In the genomic region with DNA sequence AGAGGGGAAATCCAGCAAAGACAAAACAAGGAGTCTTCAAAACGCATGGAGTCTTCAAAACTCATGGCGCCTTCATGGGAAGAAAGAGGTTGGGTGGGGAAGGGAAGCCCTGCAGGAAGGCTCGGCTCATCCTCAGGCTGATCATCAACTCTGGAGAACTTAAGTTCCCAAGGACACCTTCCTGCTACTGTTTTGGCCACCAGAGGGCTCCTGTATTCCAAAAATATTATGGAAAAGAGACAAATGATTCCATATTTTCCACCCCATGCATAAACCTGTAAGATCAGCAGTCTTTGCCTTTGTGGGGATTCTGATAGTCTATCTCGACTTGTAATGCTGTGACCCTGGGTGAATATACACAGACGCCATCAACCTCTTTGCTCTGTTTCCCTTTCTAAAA, we compare ENCODE assay signal across 9 mouse cellular contexts.
A peak's percentile ranks its signal among the peaks of the same experiment; 100 is the strongest.
DNase-seq lines count a peak whose midpoint lies in the region; ATAC-seq and TF ChIP-seq lines count a peak whose summit lies in the region.
"Had no signal": no experiment of that assay in that cellular context is flagged by ENCODE, and none has a peak within 500 bp of the region (broad histone marks: within the 10 kb centered on the region; RNA-seq: fewer than 3 reads in every experiment).

No protein-coding gene starts in this region.

- no peak overlapping the region for H3K9ac ChIP-seq in liver, embryonic 11.5 days (ENCODE audit: low read depth, low read length)
- H3K9ac ChIP-seq in forebrain, postnatal 0 days: no peak overlapping the region
- H3K9ac ChIP-seq in lung, postnatal 0 days (replicated peaks; ENCODE audit: low read depth): no peak overlapping the region
- H3K9ac ChIP-seq: hindbrain, embryonic 15.5 days had no signal

- H3K4me3 ChIP-seq in liver, embryonic 11.5 days (ENCODE audit: low read depth, low read length): no peak overlapping the region
- no peak overlapping the region for H3K4me3 ChIP-seq in forebrain, postnatal 0 days (ENCODE audit: low read depth, low read length)
- H3K4me3 ChIP-seq in lung, postnatal 0 days (ENCODE audit: low read depth, low read length): no peak overlapping the region
- H3K4me3 ChIP-seq: hindbrain, embryonic 15.5 days had no signal

- WGBS in liver, embryonic 11.5 days: 52% methylated on average over 5 of the region's 5 CpGs
- 43% methylated on average over 5 of the region's 5 CpGs for WGBS in forebrain, postnatal 0 days
- WGBS in lung, postnatal 0 days: 28% methylated on average over 5 of the region's 5 CpGs

- H3K9me3 ChIP-seq in liver, embryonic 11.5 days (ENCODE audit: control insufficient read depth, low read length): no peaks in the 10 kb centered on the region
- H3K9me3 ChIP-seq in forebrain, postnatal 0 days (ENCODE audit: low read length): no peaks in the 10 kb centered on the region
- no peaks in the 10 kb centered on the region for H3K9me3 ChIP-seq in lung, postnatal 0 days (ENCODE audit: low read length)
- H3K9me3 ChIP-seq: hindbrain, embryonic 15.5 days had no signal

- DNase-seq in liver: peak; percentile 60
- no peak for DNase-seq in liver, embryonic 11.5 days (ENCODE audit: low spot score)
- DNase-seq in cerebellum, adult 11 months: peak; percentile 25
- DNase-seq in forebrain, postnatal 0 days: peak; percentile 81
- DNase-seq in layer of hippocampus, adult 9-10 months (ENCODE audit: low spot score): peak; percentile 52
- DNase-seq in lung, postnatal 0 days (ENCODE audit: low spot score): peak; percentile 73
- DNase-seq in thymus, postnatal 4 days: no peak
- DNase-seq in B cell, adult 2 months: no peak

- TF ChIP-seq CTCF in forebrain, postnatal 0 days (IDR thresholded peaks at IDR 0.05; ENCODE audit: low read depth): peak; percentile 77
- TF ChIP-seq CTCF in lung, postnatal 0 days (IDR thresholded peaks at IDR 0.05): peak; percentile 80

- H3K4me1 ChIP-seq in liver, embryonic 11.5 days (replicated peaks; ENCODE audit: control insufficient read depth, insufficient read depth, low read length): peaks cover 56% of the 10 kb centered on the region
- H3K4me1 ChIP-seq in forebrain, postnatal 0 days (ENCODE audit: insufficient read depth): peaks cover 14% of the 10 kb centered on the region
- 0 out of 2 replicates have a peak, but pooled peaks cover 6% of the 10 kb centered on the region for H3K4me1 ChIP-seq in lung, postnatal 0 days (ENCODE audit: insufficient read depth, low read depth, low read length)

- H3K4me2 ChIP-seq in liver, embryonic 11.5 days: no peak overlapping the region
- H3K4me2 ChIP-seq in forebrain, postnatal 0 days (ENCODE audit: low read depth): no peak overlapping the region
- H3K4me2 ChIP-seq in lung, postnatal 0 days (replicated peaks; ENCODE audit: low read depth, low read length): no peak overlapping the region
- H3K4me2 ChIP-seq: hindbrain, embryonic 15.5 days had no signal

- ATAC-seq in liver, embryonic 11.5 days (replicated peaks; ENCODE audit: low FRiP score): no peak
- ATAC-seq in forebrain, postnatal 0 days: peak; percentile 48; the same call in 1 of the 2 replicates
- no peak for ATAC-seq in lung, postnatal 0 days

- no peaks in the 10 kb centered on the region for H3K36me3 ChIP-seq in liver, embryonic 11.5 days (ENCODE audit: control insufficient read depth, insufficient read depth, low read length)
- H3K36me3 ChIP-seq in forebrain, postnatal 0 days (ENCODE audit: insufficient read depth): no peaks in the 10 kb centered on the region
- H3K36me3 ChIP-seq in lung, postnatal 0 days (ENCODE audit: insufficient read depth, low read length): no peaks in the 10 kb centered on the region
- H3K36me3 ChIP-seq: hindbrain, embryonic 15.5 days had no signal

- no peaks in the 10 kb centered on the region for H3K27me3 ChIP-seq in liver, embryonic 11.5 days (replicated peaks; ENCODE audit: control insufficient read depth, insufficient read depth, low read length)
- H3K27me3 ChIP-seq in forebrain, postnatal 0 days (ENCODE audit: insufficient read depth, low read length): no peaks in the 10 kb centered on the region
- H3K27me3 ChIP-seq in lung, postnatal 0 days (replicated peaks; ENCODE audit: insufficient read depth, low read length): no peaks in the 10 kb centered on the region
- H3K27me3 ChIP-seq: hindbrain, embryonic 15.5 days had no signal

- TF ChIP-seq EP300 in lung, postnatal 0 days (IDR thresholded peaks at IDR 0.05): no peak; the same call in 1 of the 2 replicates

- H3K27ac ChIP-seq in liver, embryonic 11.5 days (ENCODE audit: low read depth, low read length): no peak overlapping the region
- H3K27ac ChIP-seq in forebrain, postnatal 0 days (ENCODE audit: low read depth, low read length): no peak overlapping the region
- H3K27ac ChIP-seq in lung, postnatal 0 days (ENCODE audit: low read length): no peak overlapping the region
- H3K27ac ChIP-seq: hindbrain, embryonic 15.5 days had no signal

Comparison
In these comparisons a context has a peak if more than half of its experiments do, and no peak if none do; other contexts are left out.
1. DNase-seq: peak in liver (single experiment), cerebellum, adult 11 months (single experiment), forebrain, postnatal 0 days (single experiment), layer of hippocampus, adult 9-10 months (single experiment) and lung, postnatal 0 days (single experiment); none in liver, embryonic 11.5 days (single experiment), thymus, postnatal 4 days (single experiment) and B cell, adult 2 months (0 of 2).